Mouse (Mus musculus) liver, embryonic 14.5 days (tissue): ENCODE measurements around the gene Nans. TPM values are rescaled to one million over a fixed set of nuclear protein-coding genes. Genes with fewer than 3 reads are reported as not detected.

ENCODE experiments used
- ATAC-seq: fragments of 200-750 bp; cut with Nextera tagmentation; 2 replicates; pipeline ENCODE4 v1.8.0; 2017; ENCODE audit warnings: moderate number of reproducible peaks, mild to moderate bottlenecking, moderate library complexity; ENCODE audit not compliant: insufficient read depth
- DNase-seq, 3 experiments: peaks; one replicate each; pipeline ENCODE4 v3.0.0-alpha.2; 2012 to 2013; ENCODE audit warnings: low read depth in 3 of 3, low spot score in 3 of 3
- H3K27ac ChIP-seq: fragments of 300-500 bp; sonication (generic); 2 replicates; pipeline ENCODE4 v1.5.1; 2014; ENCODE audit warnings: moderate library complexity, mild to moderate bottlenecking, control low read depth, inconsistent platforms
- H3K27me3 ChIP-seq: fragments of 300-500 bp; sonication (generic); 2 replicates; pipeline ENCODE4 v1.6.1; 2014; ENCODE audit warnings: mild to moderate bottlenecking, low read length, moderate library complexity; ENCODE audit not compliant: control insufficient read depth, insufficient read depth
- H3K36me3 ChIP-seq: fragments of 300-500 bp; sonication (generic); replicated peaks from 2 replicates; pipeline ENCODE4 v1.6.1; 2014; ENCODE audit warnings: low read depth; ENCODE audit not compliant: control insufficient read depth, insufficient read depth
- H3K4me1 ChIP-seq, 2 experiments: fragments of 200-500 bp in 1 of 2; fragments of 300-500 bp in 1 of 2; sonication (generic) in 1 of 2; replicated peaks; 2 replicates each; pipeline ENCODE4 v1.6.1; 2012 to 2014; ENCODE audit warnings: antibody characterized with exemption in 1 of 2, inconsistent platforms in 1 of 2, low read length in 1 of 2; ENCODE audit not compliant: control insufficient read depth in 2 of 2, insufficient read depth in 2 of 2
- H3K4me2 ChIP-seq: fragments of 300-500 bp; sonication (generic); 2 replicates; pipeline ENCODE4 v1.6.1; 2014; ENCODE audit warnings: low read depth, mild to moderate bottlenecking, control low read depth, moderate library complexity
- H3K4me3 ChIP-seq, 2 experiments: fragments of 200-500 bp in 1 of 2; fragments of 300-500 bp in 1 of 2; sonication (generic) in 1 of 2; 2 replicates each; pipeline ENCODE4 v1.5.1; 2012 to 2014; ENCODE audit warnings: low read depth in 2 of 2, low read length in 2 of 2, mild to moderate bottlenecking in 2 of 2, control low read depth in 1 of 2, inconsistent platforms in 1 of 2, moderate library complexity in 1 of 2; ENCODE audit not compliant: insufficient read depth in 1 of 2
- H3K9ac ChIP-seq: fragments of 300-500 bp; sonication (generic); replicated peaks from 2 replicates; pipeline ENCODE4 v1.6.1; 2014; ENCODE audit warnings: mild to moderate bottlenecking, control low read depth, moderate library complexity
- H3K9me3 ChIP-seq: fragments of 300-500 bp; sonication (generic); 2 replicates; pipeline ENCODE4 v1.6.1; 2016; ENCODE audit warnings: low read length, mixed read lengths; ENCODE audit not compliant: control insufficient read depth
- CTCF ChIP-seq: IDR thresholded peaks from 2 replicates; pipeline ENCODE4 v1.5.1; 2016; ENCODE audit warnings: antibody characterized with exemption, low read depth, control low read depth
- EP300 ChIP-seq: IDR thresholded peaks from 2 replicates; pipeline ENCODE4 v1.6.1; 2016; ENCODE audit warnings: antibody characterized with exemption, low read depth
- WGBS: fragments of 180-500 bp; shearing (Covaris S2); extraction: QIAGEN DNeasy Blood & Tissue Kit; methylation state at CpG from one replicate; pipeline ENCODE4 v1.1.7; 2014; ENCODE audit not compliant: insufficient replicate concordance; 5-methylcytosine and 5-hydroxymethylcytosine counted together
- polyA plus RNA-seq, 2 experiments: library from polyadenylated mRNA; depleted of rRNA in 1 of 2; stranded (reverse) in 1 of 2; unstranded in 1 of 2; fragments of >200 nt; fragmentation: Nextera tagmentation in 1 of 2; extraction: Ambion mirVana in 1 of 2; gene quantifications; 2 replicates each; pipeline versions ENCODE4 v1.2.1 to v1.2.3; 2012 to 2014

Gene Nans
- polyA plus RNA-seq, 2 experiments, result 32.9 to 51.8 TPM

- H3K9ac ChIP-seq, result no peak overlapping the region
- DNase-seq (no peak), ATAC-seq (no peak)
- H3K27me3 ChIP-seq, result no peaks in the 10 kb centered on the region
- no peak overlapping the region for H3K4me3 ChIP-seq
- no peak overlapping the region for H3K27ac ChIP-seq
- peaks cover 3% of the 10 kb centered on the region; the same call in 1 of the 2 replicates for H3K36me3 ChIP-seq
- WGBS, result 72% methylated on average over 10 of the region's 10 CpGs
- TF ChIP-seq EP300, result no peak
- no peak for TF ChIP-seq CTCF
- no peak overlapping the region for H3K4me2 ChIP-seq
- H3K4me1 ChIP-seq, result peaks cover 5 to 8% of the 10 kb centered on the region in 2 experiments
- no peaks in the 10 kb centered on the region for H3K9me3 ChIP-seq
Measured at GRCm38 (mm10) chr4:46521457-46521856, 32.4 kb downstream of the Nans start.

GRCm38 (mm10) chr4:46523324-46523723, 34.3 kb downstream of the Nans start:
- ATAC-seq, result no peak
- Histone ChIP-seq H3K4me1 (peaks cover 20 to 25% of the 10 kb centered on the region in 2 experiments), H3K4me3 (no peak overlapping the region), H3K36me3 (peaks cover 3% of the 10 kb centered on the region; the same call in 1 of the 2 replicates), H3K4me2 (no peak overlapping the region), H3K9me3 (no peaks in the 10 kb centered on the region), H3K27ac (no peak overlapping the region), H3K27me3 (no peaks in the 10 kb centered on the region), H3K9ac (no peak overlapping the region)
- TF ChIP-seq CTCF (no peak), EP300 (no peak)
- 79% methylated on average over 4 of the region's 4 CpGs for WGBS
- no peak for DNase-seq

- Histone ChIP-seq H3K9me3 (no peaks in the 10 kb centered on the region), H3K4me3 (no peak overlapping the region), H3K27me3 (no peaks in the 10 kb centered on the region), H3K4me1 (peaks cover 20 to 32% of the 10 kb centered on the region in 2 experiments), H3K36me3 (peaks cover 3% of the 10 kb centered on the region; the same call in 1 of the 2 replicates), H3K9ac (no peak overlapping the region), H3K27ac (no peak overlapping the region), H3K4me2 (no peak overlapping the region)
- WGBS, result 59% methylated on average over 3 of the region's 3 CpGs
- ATAC-seq (no peak), DNase-seq (no peak)
- TF ChIP-seq EP300, result no peak
- TF ChIP-seq CTCF, result no peak
Measured at GRCm38 (mm10) chr4:46526226-46526625, 37.2 kb downstream of the Nans start.

- no peaks in the 10 kb centered on the region for H3K27me3 ChIP-seq
- peak overlapping the region; percentile 72 for H3K4me2 ChIP-seq
- H3K9ac ChIP-seq, result no peak overlapping the region
- peaks cover 20 to 32% of the 10 kb centered on the region in 2 experiments for H3K4me1 ChIP-seq
- peak overlapping the region; percentile 32 to 63 for H3K4me3 ChIP-seq
- ATAC-seq (peak; percentile 92), DNase-seq (peak; percentile 68 to 77 (median 69))
- H3K27ac ChIP-seq, result peak overlapping the region; percentile 84
- peaks cover 3% of the 10 kb centered on the region; the same call in 1 of the 2 replicates for H3K36me3 ChIP-seq
- WGBS, result 13% methylated on average over 17 of the region's 17 CpGs
- no peaks in the 10 kb centered on the region for H3K9me3 ChIP-seq
- TF ChIP-seq CTCF, result peak; percentile 75
- TF ChIP-seq EP300, result peak; percentile 88
Measured at GRCm38 (mm10) chr4:46526798-46527557, 37.9 kb downstream of the Nans start.

- DNase-seq (no peak), ATAC-seq (peak; percentile 87)
- TF ChIP-seq CTCF (no peak), EP300 (no peak)
- H3K36me3 ChIP-seq, result peaks cover 3% of the 10 kb centered on the region; the same call in 1 of the 2 replicates
- peaks cover 20 to 32% of the 10 kb centered on the region in 2 experiments for H3K4me1 ChIP-seq
- peak overlapping the region; percentile 32 to 63 for H3K4me3 ChIP-seq
- peak overlapping the region; percentile 72 for H3K4me2 ChIP-seq
- peak overlapping the region; percentile 4; the same call in 1 of the 2 replicates for H3K9ac ChIP-seq
- H3K27ac ChIP-seq, result peak overlapping the region; percentile 84
- no peaks in the 10 kb centered on the region for H3K9me3 ChIP-seq
- no peaks in the 10 kb centered on the region; the same call in 1 of the 2 replicates for H3K27me3 ChIP-seq
- under 1% methylated on average over 7 of the region's 7 CpGs for WGBS
Measured at GRCm38 (mm10) chr4:46527558-46527926, 38.5 kb downstream of the Nans start.
